Mouse (Mus musculus) adrenal gland (tissue): Measurements from ENCODE around the gene Bex1.
"Not testable (repeated sequence)": the region's sequence is repeated elsewhere in the genome, so short reads cannot be mapped to it uniquely, and the experiment has no call there.

Experiments
- intact Hi-C: fragments of 180-260 bp; cut with DNase I; formaldehyde crosslinking; loops from one replicate; pipeline ENCODE4 v1.15.1; 2025
- long read RNA-seq, 2 experiments: library from polyadenylated mRNA; unstranded; transcript quantifications; one replicate each; pipeline ENCODE4 v2.0.0; 2020; ENCODE audit warnings: borderline replicate concordance in 1 of 2; ENCODE audit not compliant: insufficient replicate concordance in 1 of 2

Bex1 gene
- long read RNA-seq, experiment 1, partial matches to known transcripts, result 0 of 5 reads
- long read RNA-seq, experiment 1, other reads (novel, unspliced or antisense), result 1 of 5 reads
- long read RNA-seq, experiment 2, transcript Bex1-201 (3 exons, 866 nt), result major isoform, 14 of 18 reads
- long read RNA-seq, experiment 2, partial matches to known transcripts, result 1 of 18 reads
- long read RNA-seq, experiment 2, other reads (novel, unspliced or antisense), result 1 of 18 reads

- intact Hi-C loops, result not testable (repeated sequence)
Observed at GRCm38 (mm10) chrX:136214729-136215677, at the start of gene Bex1, which contains the start of gene Tceal7. Gene Bex1, minus strand, starts transcription at chrX:136215513. Gene Tceal7, plus strand, starts transcription at chrX:136214779.

GRCm38 (mm10) chrX:136252023-136252729 is 36.9 kb upstream of the Bex1 start:
- intact Hi-C loops, result no loop called here

- intact Hi-C loops, result no loop called here
Observed at GRCm38 (mm10) chrX:136249671-136250070, 34.4 kb upstream of the Bex1 start.

GRCm38 (mm10) chrX:136248811-136249210 is 33.5 kb upstream of the Bex1 start:
- intact Hi-C loops, result no loop called here

- intact Hi-C loops, result no loop called here
Observed at GRCm38 (mm10) chrX:136245521-136246071, 30.3 kb upstream of the Bex1 start.

- intact Hi-C loops, result no loop called here
Observed at GRCm38 (mm10) chrX:136244574-136245229, 29.4 kb upstream of the Bex1 start, which contains the start of gene Tceal9. Gene Tceal9, plus strand, starts transcription at chrX:136245079.

- intact Hi-C loops, result no loop called here
Observed at GRCm38 (mm10) chrX:136243181-136243580, 27.9 kb upstream of the Bex1 start.

- intact Hi-C loops, result loop anchor here (1.0 kb wide), 1 partner anchor 66 kb away; no protein-coding TSS in a partner anchor
Observed at GRCm38 (mm10) chrX:136238118-136238517, 22.8 kb upstream of the Bex1 start.

- intact Hi-C loops, result no loop called here
Observed at GRCm38 (mm10) chrX:136227768-136228167, 12.5 kb upstream of the Bex1 start.

- intact Hi-C loops, result no loop called here
Observed at GRCm38 (mm10) chrX:136223714-136224113, 8.4 kb upstream of the Bex1 start.

- intact Hi-C loops, result no loop called here
Observed at GRCm38 (mm10) chrX:136216303-136216702, 990 bp upstream of the Bex1 start.

GRCm38 (mm10) chrX:136213396-136213795 is 1.9 kb downstream of the Bex1 start:
- intact Hi-C loops, result no loop called here

- intact Hi-C loops, result no loop called here
Observed at GRCm38 (mm10) chrX:136204406-136204805, 10.9 kb downstream of the Bex1 start.

- intact Hi-C loops, result no loop called here
Observed at GRCm38 (mm10) chrX:136203664-136204066, 11.6 kb downstream of the Bex1 start, which contains the start of gene Tceal5. Gene Tceal5, minus strand, starts transcription at chrX:136203876.

- intact Hi-C loops, result no loop called here
Observed at GRCm38 (mm10) chrX:136203257-136203656, 12.1 kb downstream of the Bex1 start.

- intact Hi-C loops, result loop anchor here (2.0 to 10.0 kb wide), 2 partner anchors 108 to 124 kb away; no protein-coding TSS in a partner anchor
Observed at GRCm38 (mm10) chrX:136196873-136197272, 18.4 kb downstream of the Bex1 start.

GRCm38 (mm10) chrX:136195193-136195944 is 19.9 kb downstream of the Bex1 start:
- intact Hi-C loops, result loop anchor here (10.0 kb wide), 1 partner anchor 109 kb away; no protein-coding TSS in a partner anchor

- intact Hi-C loops, result no loop called here
Observed at GRCm38 (mm10) chrX:136183107-136183506, 32.2 kb downstream of the Bex1 start.

GRCm38 (mm10) chrX:136180897-136181553 is 34.3 kb downstream of the Bex1 start:
- intact Hi-C loops, result no loop called here
